Mouse (Mus musculus) cortical plate, adult 2 months (tissue): ENCODE measurements around the gene Cad. TPM values are rescaled to one million over a fixed set of nuclear protein-coding genes. Genes with fewer than 3 reads are reported as not detected.

Source experiments
- H3K27ac ChIP-seq: fragments of 200-500 bp; 2 replicates; pipeline ENCODE4 v1.5.1; 2012; ENCODE audit warnings: low read length, control low read depth, inconsistent platforms; ENCODE audit not compliant: insufficient read depth
- H3K4me1 ChIP-seq: fragments of 200-500 bp; 2 replicates; pipeline ENCODE4 v1.6.1; 2011; ENCODE audit warnings: low read length; ENCODE audit not compliant: control insufficient read depth, insufficient read depth
- H3K4me3 ChIP-seq: fragments of 200-500 bp; 2 replicates; pipeline ENCODE4 v1.5.1; 2011; ENCODE audit warnings: mild to moderate bottlenecking, low read length, control low read depth; ENCODE audit not compliant: insufficient read depth
- CTCF ChIP-seq: fragments of 200-500 bp; IDR thresholded peaks from 2 replicates; pipeline ENCODE4 v1.5.1; 2011; ENCODE audit warnings: mild to moderate bottlenecking, control low read depth, low read length; ENCODE audit not compliant: insufficient read depth; ENCODE audit errors: extremely low read depth
- POLR2A ChIP-seq: fragments of 200-500 bp; IDR thresholded peaks from 2 replicates; pipeline ENCODE4 v1.6.1; 2011; ENCODE audit warnings: mild to moderate bottlenecking, low read length, control low read depth; ENCODE audit not compliant: insufficient read depth; ENCODE audit errors: extremely low read depth
- polyA plus RNA-seq: library from polyadenylated mRNA; depleted of rRNA; stranded (reverse); fragments of >200 nt; gene quantifications from 2 replicates; pipeline ENCODE4 v1.2.3, GENCODE M21; 2012

Cad gene
- polyA plus RNA-seq, 1 experiment: 14.1 TPM

DNA sequence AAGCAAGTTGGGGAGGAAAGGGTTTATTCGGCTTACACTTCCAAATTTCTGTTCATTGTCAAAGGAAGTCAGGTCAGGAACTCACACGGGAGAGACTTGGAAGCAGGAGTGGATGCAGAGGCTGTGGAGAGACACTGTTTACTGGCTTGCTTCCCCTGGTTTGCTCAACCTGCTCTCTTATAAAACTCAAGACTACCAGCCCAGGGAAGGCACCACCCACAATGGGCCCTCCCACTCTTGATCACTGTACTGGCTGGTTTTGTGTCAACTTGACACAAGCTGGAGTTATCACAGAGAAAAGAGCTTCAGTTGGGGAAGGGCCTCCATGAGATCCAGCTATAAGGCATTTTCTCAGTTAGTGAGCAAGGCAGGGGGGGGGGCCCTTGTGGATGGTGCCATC lies 16.5 kb downstream of the Cad start:
- H3K4me1 ChIP-seq: no peaks in the 10 kb centered on the region; the same call in 1 of the 2 replicates
- no peak overlapping the region for H3K4me3 ChIP-seq
- TF ChIP-seq POLR2A (no peak), CTCF (no peak)
- no peak overlapping the region for H3K27ac ChIP-seq

DNA sequence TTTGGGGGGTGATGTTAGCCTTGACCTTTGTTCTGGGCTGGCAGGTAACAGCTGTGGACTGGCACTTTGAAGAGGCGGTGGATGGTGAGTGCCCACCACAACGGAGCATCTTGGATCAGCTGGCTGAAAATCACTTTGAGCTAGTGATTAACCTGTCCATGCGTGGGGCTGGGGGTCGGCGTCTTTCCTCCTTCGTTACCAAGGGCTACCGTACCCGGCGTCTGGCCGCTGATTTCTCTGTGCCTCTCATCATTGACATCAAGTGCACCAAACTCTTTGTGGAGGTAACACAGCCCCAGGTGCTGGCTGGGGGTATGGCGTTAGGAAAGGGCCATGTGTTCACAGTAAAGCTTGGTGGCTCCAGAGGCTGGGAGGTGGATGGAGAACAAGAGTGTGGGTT lies 17.2 kb downstream of the Cad start:
- TF ChIP-seq POLR2A (no peak), CTCF (no peak)
- no peak overlapping the region for H3K4me3 ChIP-seq
- H3K27ac ChIP-seq: no peak overlapping the region
- H3K4me1 ChIP-seq: no peaks in the 10 kb centered on the region; the same call in 1 of the 2 replicates

- H3K27ac ChIP-seq: no peak overlapping the region
- no peaks in the 10 kb centered on the region; the same call in 1 of the 2 replicates for H3K4me1 ChIP-seq
- no peak overlapping the region for H3K4me3 ChIP-seq
- TF ChIP-seq CTCF (no peak), POLR2A (no peak)
Observed at GRCm38 (mm10) chr5:31073176-31073575, 18.6 kb downstream of the Cad start.

DNA sequence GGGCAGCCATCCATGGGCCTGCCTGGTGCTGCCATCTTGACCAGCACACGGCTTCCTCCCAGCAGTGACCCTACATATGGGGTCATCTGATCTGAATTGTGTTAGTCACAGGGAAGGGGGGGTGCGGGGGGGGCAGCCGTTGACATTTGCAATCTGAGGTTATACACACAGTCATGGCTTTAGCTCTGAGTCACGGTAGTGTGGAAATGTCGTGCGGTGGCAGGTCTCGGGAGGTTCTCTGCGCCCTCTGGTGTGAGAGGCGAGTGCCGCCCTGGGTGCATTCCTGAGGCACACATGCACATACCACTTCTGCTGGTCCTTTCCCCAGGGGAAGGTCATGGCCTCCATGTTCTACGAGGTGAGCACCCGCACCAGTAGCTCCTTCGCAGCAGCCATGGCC lies 21.8 kb downstream of the Cad start:
- Histone ChIP-seq H3K27ac (no peak overlapping the region), H3K4me3 (no peak overlapping the region), H3K4me1 (peaks cover 4% of the 10 kb centered on the region; the same call in 1 of the 2 replicates)
- TF ChIP-seq CTCF: no peak
- TF ChIP-seq POLR2A: no peak

- TF ChIP-seq CTCF (no peak), POLR2A (no peak)
- no peak overlapping the region for H3K4me3 ChIP-seq
- H3K27ac ChIP-seq: no peak overlapping the region
- peaks cover 4% of the 10 kb centered on the region for H3K4me1 ChIP-seq
Observed at GRCm38 (mm10) chr5:31080059-31080794, 25.6 kb downstream of the Cad start.

DNA sequence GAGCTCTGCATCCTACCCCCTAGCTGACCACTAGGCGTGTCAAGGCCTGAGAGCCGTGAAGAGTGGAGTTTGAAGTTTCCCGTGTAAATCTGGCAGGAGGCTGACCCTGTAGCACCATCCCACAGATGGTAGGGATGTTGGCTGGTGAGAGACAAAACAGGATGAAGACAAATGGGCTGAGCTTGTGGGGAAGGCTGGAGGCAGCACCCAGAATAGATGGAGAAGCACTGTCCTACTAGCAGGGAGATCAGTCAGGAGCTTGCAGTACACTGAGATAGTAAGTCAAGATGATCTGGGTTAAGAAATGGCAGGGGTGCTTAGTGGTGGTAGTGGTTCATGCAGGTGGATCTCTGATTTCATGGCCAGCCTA lies 26.2 kb downstream of the Cad start:
- peaks cover 4% of the 10 kb centered on the region for H3K4me1 ChIP-seq
- TF ChIP-seq POLR2A (no peak), CTCF (no peak)
- no peak overlapping the region for H3K4me3 ChIP-seq
- no peak overlapping the region for H3K27ac ChIP-seq

DNA sequence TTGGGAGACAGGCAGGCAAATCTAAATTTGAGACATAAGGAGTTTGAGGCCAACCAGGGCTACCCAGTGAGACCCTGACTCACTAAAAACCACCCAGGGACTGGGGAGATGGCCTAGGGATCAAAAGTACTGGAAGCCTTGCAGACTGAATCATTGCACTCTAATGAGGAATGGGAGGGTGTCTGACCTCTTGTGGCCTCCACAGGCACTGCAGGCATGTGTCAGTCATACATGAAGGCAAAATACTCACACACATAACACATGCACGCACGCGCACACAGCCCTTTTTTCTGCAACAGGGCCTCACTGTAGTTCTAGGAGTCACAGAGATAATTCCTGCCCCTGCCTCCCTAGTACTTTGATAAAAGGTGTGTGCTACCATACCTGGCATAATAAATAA lies 26.8 kb downstream of the Cad start:
- TF ChIP-seq CTCF: peak; percentile 57
- no peak for TF ChIP-seq POLR2A
- H3K27ac ChIP-seq: no peak overlapping the region
- H3K4me3 ChIP-seq: no peak overlapping the region
- H3K4me1 ChIP-seq: peaks cover 4% of the 10 kb centered on the region

DNA sequence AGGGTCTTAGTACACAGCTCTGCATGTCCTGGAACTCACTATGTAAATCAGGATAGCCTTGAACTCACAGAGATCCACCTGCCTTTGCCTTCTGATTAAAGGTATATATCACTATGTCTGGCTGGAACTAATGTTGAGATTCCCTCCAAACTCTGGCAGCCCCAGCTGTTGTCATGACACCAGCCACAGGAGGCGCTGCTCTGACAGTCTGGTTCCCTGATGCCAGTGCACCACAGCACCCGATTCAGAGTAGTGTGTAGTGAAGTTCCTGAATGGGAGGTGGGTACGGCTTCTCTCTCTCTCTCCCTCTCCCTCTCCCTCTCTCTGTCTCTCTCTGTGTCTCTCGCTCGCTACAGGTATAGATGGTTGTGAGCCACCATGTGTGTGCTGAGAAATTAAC lies 27.8 kb downstream of the Cad start:
- no peak overlapping the region for H3K4me3 ChIP-seq
- no peak overlapping the region for H3K27ac ChIP-seq
- TF ChIP-seq CTCF (peak; percentile 73), POLR2A (no peak)
- peaks cover 4% of the 10 kb centered on the region for H3K4me1 ChIP-seq

- TF ChIP-seq POLR2A (no peak), CTCF (no peak)
- Histone ChIP-seq H3K27ac (no peak overlapping the region), H3K4me1 (peaks cover 4% of the 10 kb centered on the region), H3K4me3 (no peak overlapping the region)
Observed at GRCm38 (mm10) chr5:31082935-31083625, 28.5 kb downstream of the Cad start.

- no peak overlapping the region for H3K27ac ChIP-seq
- TF ChIP-seq POLR2A (no peak), CTCF (no peak)
- peaks cover 4% of the 10 kb centered on the region for H3K4me1 ChIP-seq
- no peak overlapping the region for H3K4me3 ChIP-seq
Observed at GRCm38 (mm10) chr5:31083949-31084348, 29.4 kb downstream of the Cad start.
